Mouse (Mus musculus) lung, postnatal 0 days (tissue): ENCODE data around the gene 2200002J24Rik.
A peak's percentile ranks its signal among the peaks of the same experiment; 100 is the strongest.

Experiments used
- CTCF ChIP-seq: IDR thresholded peaks from 2 replicates; pipeline ENCODE4 v1.5.1; 2016; ENCODE audit warnings: antibody characterized with exemption, mild to moderate bottlenecking
- EP300 ChIP-seq: IDR thresholded peaks from 2 replicates; pipeline ENCODE4 v1.6.1; 2016; ENCODE audit warnings: antibody characterized with exemption, mild to moderate bottlenecking, control low read depth

- TF ChIP-seq CTCF (peak; percentile 23; the same call in 1 of the 2 replicates), EP300 (no peak)
Measured at GRCm38 (mm10) chr7:30747525-30748204, 48.9 kb downstream of the 2200002J24Rik start.
